Mouse (Mus musculus): ENCODE data around the gene Cavin4. TPM values are rescaled to one million over a fixed set of nuclear protein-coding genes. Genes with fewer than 3 reads are reported as not detected.

The Cavin4 gene
- total RNA-seq, 1 experiment from 2014 or later, result not detected

GRCm38 (mm10) chr4:48715865-48716650, 52.7 kb downstream of the Cavin4 start:
- ATAC-seq (replicated peaks; ENCODE audit: low read depth, poor library complexity, severe bottlenecking), result no peak

- no peak for ATAC-seq (replicated peaks; ENCODE audit: low read depth, poor library complexity, severe bottlenecking)
Measured at GRCm38 (mm10) chr4:48716817-48717216, 53.5 kb downstream of the Cavin4 start.

Other genes starting within 250 kb of the Cavin4 start
- gene Tex10, start 190.1 kb upstream of the Cavin4 start, total RNA-seq (2017), result 58.4 and 69.3 TPM in 2 replicates
- gene Msantd3, start 123.6 kb upstream of the Cavin4 start, total RNA-seq (2017), result 14.1 and 16.9 TPM in 2 replicates
- gene Tmeff1, start 78.3 kb upstream of the Cavin4 start, total RNA-seq (2017), result not detected in 2 replicates